In genomic region chr6:56560474-56560888, GRCm38 (mm10) we compare ENCODE assay signal across 9 mouse cellular contexts. TPM values are rescaled to one million over a fixed set of nuclear protein-coding genes. Genes with fewer than 3 reads are reported as not detected.
DNase-seq lines count a peak whose midpoint lies in the region; ATAC-seq lines count a peak whose summit lies in the region.
"Had no signal": no experiment of that assay in that cellular context is flagged by ENCODE, and none has a peak within 500 bp of the region (broad histone marks: within the 10 kb centered on the region; RNA-seq: fewer than 3 reads in every experiment).

No protein-coding gene starts in this region.

- H3K27ac ChIP-seq in embryonic facial prominence, embryonic 11.5 days (replicated peaks; ENCODE audit: low read depth, low read length), result no peak overlapping the region
- H3K27ac ChIP-seq in embryonic facial prominence, embryonic 10.5 days (replicated peaks), result no peak overlapping the region
- H3K27ac ChIP-seq: midbrain, embryonic 12.5 days had no signal

- no peaks in the 10 kb centered on the region for H3K9me3 ChIP-seq in embryonic facial prominence, embryonic 11.5 days (replicated peaks; ENCODE audit: control insufficient read depth, low read length)
- no peaks in the 10 kb centered on the region for H3K9me3 ChIP-seq in embryonic facial prominence, embryonic 10.5 days
- H3K9me3 ChIP-seq: midbrain, embryonic 12.5 days had no signal

- no peaks in the 10 kb centered on the region for H3K4me1 ChIP-seq in embryonic facial prominence, embryonic 11.5 days (ENCODE audit: control insufficient read depth, insufficient read depth, low read length)
- H3K4me1 ChIP-seq in embryonic facial prominence, embryonic 10.5 days, result no peaks in the 10 kb centered on the region
- H3K4me1 ChIP-seq: midbrain, embryonic 12.5 days had no signal

- H3K36me3 ChIP-seq in embryonic facial prominence, embryonic 11.5 days (replicated peaks; ENCODE audit: control insufficient read depth, insufficient read depth, low read depth, low read length), result no peaks in the 10 kb centered on the region
- H3K36me3 ChIP-seq in embryonic facial prominence, embryonic 10.5 days (replicated peaks), result no peaks in the 10 kb centered on the region
- H3K36me3 ChIP-seq: midbrain, embryonic 12.5 days had no signal

- no peak overlapping the region for H3K4me3 ChIP-seq in embryonic facial prominence, embryonic 11.5 days (ENCODE audit: low read depth, low read length)
- H3K4me3 ChIP-seq in embryonic facial prominence, embryonic 10.5 days, result no peak overlapping the region
- H3K4me3 ChIP-seq: midbrain, embryonic 12.5 days had no signal

- H3K9ac ChIP-seq in embryonic facial prominence, embryonic 11.5 days (replicated peaks; ENCODE audit: low read length), result no peak overlapping the region
- H3K9ac ChIP-seq: midbrain, embryonic 12.5 days had no signal

- 56% methylated on average over 2 of the region's 2 CpGs for WGBS in embryonic facial prominence, embryonic 11.5 days
- 63% methylated on average over 2 of the region's 2 CpGs for WGBS in embryonic facial prominence, embryonic 10.5 days

- ATAC-seq in embryonic facial prominence, embryonic 11.5 days (replicated peaks; ENCODE audit: insufficient number of reproducible peaks, low FRiP score, low TSS enrichment, low read depth), result no peak

- DNase-seq in embryonic facial prominence, embryonic 11.5 days (ENCODE audit: low spot score), result peak; percentile 25
- DNase-seq in embryonic facial prominence, embryonic 10.5 days (ENCODE audit: low spot score), result no peak
- peak; percentile 8 for DNase-seq in NIH3T3 (ENCODE audit: low read depth)
- peak; percentile 7 to 17 for DNase-seq in frontal cortex, postnatal 14 days (ENCODE audit: low spot score in 2 of 2)
- DNase-seq in layer of hippocampus, postnatal 10 days (ENCODE audit: low spot score in 2 of 2), result peak; percentile 68 to 78
- DNase-seq in kidney, adult 9 months, result no peak
- no peak for DNase-seq in kidney, postnatal 36 days
- DNase-seq in spleen, adult 18-20 months, result no peak

- H3K4me2 ChIP-seq in embryonic facial prominence, embryonic 11.5 days (ENCODE audit: low read depth, low read length), result no peak overlapping the region
- H3K4me2 ChIP-seq: midbrain, embryonic 12.5 days had no signal

- H3K27me3 ChIP-seq in embryonic facial prominence, embryonic 11.5 days (ENCODE audit: control insufficient read depth, insufficient read depth, low read length), result no peaks in the 10 kb centered on the region
- no peaks in the 10 kb centered on the region for H3K27me3 ChIP-seq in embryonic facial prominence, embryonic 10.5 days (replicated peaks; ENCODE audit: low read depth, poor library complexity, severe bottlenecking)
- H3K27me3 ChIP-seq: midbrain, embryonic 12.5 days had no signal

RNA-seq across cellular contexts. Expression of gene Pde1c, which starts 8.4 kb away (rescaled TPM):
- polyA plus RNA-seq in embryonic facial prominence, embryonic 11.5 days (2014; fragmentation: Nextera tagmentation; extraction: Ambion mirVana), result 2.7 and 4.8 TPM in 2 replicates
- 2.7 and 3.5 TPM in 2 replicates for polyA plus RNA-seq in embryonic facial prominence, embryonic 10.5 days (2016; fragmentation: Nextera tagmentation; extraction: Ambion mirVana)
- 1 to 10 TPM; 4.5 to 4.6 TPM for total RNA-seq in layer of hippocampus, postnatal 10 days (2021)

Comparison
In these comparisons a context has a peak if more than half of its experiments do, and no peak if none do; other contexts are left out.
1. DNase-seq: peak in embryonic facial prominence, embryonic 11.5 days (single experiment), NIH3T3 (single experiment), frontal cortex, postnatal 14 days (2 of 2) and layer of hippocampus, postnatal 10 days (2 of 2); none in embryonic facial prominence, embryonic 10.5 days (single experiment), kidney, adult 9 months (single experiment), kidney, postnatal 36 days (0 of 2) and spleen, adult 18-20 months (0 of 2).